Mouse (Mus musculus) heart, postnatal 0 days (tissue): ENCODE results near the gene Ephb6. TPM values are rescaled to one million over a fixed set of nuclear protein-coding genes. Genes with fewer than 3 reads are reported as not detected.

Experiments
- ATAC-seq: fragments of 200-750 bp; cut with Nextera tagmentation; 2 replicates; pipeline ENCODE4 v1.8.0; 2017; ENCODE audit warnings: low read depth, moderate number of reproducible peaks, moderate library complexity; ENCODE audit not compliant: insufficient read depth
- DNase-seq: peaks from one replicate; pipeline ENCODE4 v3.0.0-alpha.2; 2016; ENCODE audit warnings: low spot score
- H3K27ac ChIP-seq: fragments of 300-500 bp; sonication (generic); 2 replicates; pipeline ENCODE4 v1.5.1; 2014; ENCODE audit warnings: low read depth, mild to moderate bottlenecking
- H3K27me3 ChIP-seq: fragments of 300-500 bp; sonication (generic); 2 replicates; pipeline ENCODE4 v1.6.1; 2014; ENCODE audit warnings: low read length, mixed read lengths; ENCODE audit not compliant: control insufficient read depth, insufficient read depth
- H3K36me3 ChIP-seq: fragments of 300-500 bp; sonication (generic); replicated peaks from 2 replicates; pipeline ENCODE4 v1.6.1; 2014; ENCODE audit warnings: low read length, mixed read lengths; ENCODE audit not compliant: control insufficient read depth, insufficient read depth
- H3K4me1 ChIP-seq: fragments of 300-500 bp; sonication (generic); 2 replicates; pipeline ENCODE4 v1.6.1; 2014; ENCODE audit warnings: antibody characterized with exemption; ENCODE audit not compliant: control insufficient read depth, insufficient read depth
- H3K4me2 ChIP-seq: fragments of 300-500 bp; sonication (generic); 2 replicates; pipeline ENCODE4 v1.6.1; 2014; ENCODE audit warnings: low read depth, mild to moderate bottlenecking, low read length, moderate library complexity
- H3K4me3 ChIP-seq: fragments of 300-500 bp; sonication (generic); 2 replicates; pipeline ENCODE4 v1.5.1; 2014; ENCODE audit warnings: low read depth, low read length
- H3K9ac ChIP-seq: fragments of 300-500 bp; sonication (generic); replicated peaks from 2 replicates; pipeline ENCODE4 v1.6.1; 2014; ENCODE audit warnings: low read depth, low read length, mixed read lengths
- H3K9me3 ChIP-seq: fragments of 300-500 bp; sonication (generic); replicated peaks from 2 replicates; pipeline ENCODE4 v1.6.1; 2016; ENCODE audit warnings: low read length; ENCODE audit not compliant: control insufficient read depth
- CTCF ChIP-seq: IDR thresholded peaks from 2 replicates; pipeline ENCODE4 v1.5.1; 2016; ENCODE audit warnings: antibody characterized with exemption, control low read depth, low read depth
- EP300 ChIP-seq: IDR thresholded peaks from 2 replicates; pipeline ENCODE4 v1.6.1; 2016; ENCODE audit warnings: antibody characterized with exemption, low read depth
- WGBS: fragments of 180-500 bp; shearing (Covaris S2); extraction: QIAGEN DNeasy Blood & Tissue Kit; methylation state at CpG from one replicate; pipeline ENCODE4 v1.1.7; 2014; 5-methylcytosine and 5-hydroxymethylcytosine counted together
- polyA plus RNA-seq: library from polyadenylated mRNA; unstranded; fragments of >200 nt; fragmentation: Nextera tagmentation; extraction: Ambion mirVana; gene quantifications from 2 replicates; pipeline ENCODE4 v1.2.1, GENCODE M21; 2015
- total RNA-seq: library from RNA; depleted of rRNA; stranded (reverse); fragments of >200 nt; gene quantifications from 2 replicates; pipeline ENCODE4 v1.2.3, GENCODE M21; 2014; ENCODE audit warnings: low replicate concordance

The Ephb6 gene
- total and polyA plus RNA-seq, 2 experiments from 2014 or later, result 1.8 to 2.1 TPM

GRCm38 (mm10) chr6:41637927-41638506 lies 32.7 kb downstream of the Ephb6 start:
- Histone ChIP-seq H3K27ac (no peak overlapping the region), H3K27me3 (no peaks in the 10 kb centered on the region), H3K4me2 (no peak overlapping the region), H3K4me3 (no peak overlapping the region), H3K9me3 (no peaks in the 10 kb centered on the region), H3K4me1 (no peaks in the 10 kb centered on the region), H3K9ac (no peak overlapping the region), H3K36me3 (no peaks in the 10 kb centered on the region)
- no peak for ATAC-seq
- TF ChIP-seq EP300 (no peak), CTCF (no peak)
- DNase-seq, result no peak
- WGBS, result 68% methylated on average over 6 of the region's 6 CpGs

- H3K4me1 ChIP-seq, result no peaks in the 10 kb centered on the region
- no peak overlapping the region for H3K4me3 ChIP-seq
- 72% methylated on average over 3 of the region's 3 CpGs for WGBS
- no peak for TF ChIP-seq CTCF
- TF ChIP-seq EP300, result no peak
- H3K4me2 ChIP-seq, result no peak overlapping the region
- no peaks in the 10 kb centered on the region for H3K27me3 ChIP-seq
- ATAC-seq (no peak), DNase-seq (no peak)
- no peaks in the 10 kb centered on the region for H3K9me3 ChIP-seq
- no peak overlapping the region for H3K9ac ChIP-seq
- no peaks in the 10 kb centered on the region for H3K36me3 ChIP-seq
- no peak overlapping the region for H3K27ac ChIP-seq
Observed at GRCm38 (mm10) chr6:41640449-41640848, 35.2 kb downstream of the Ephb6 start.

- Histone ChIP-seq H3K4me2 (no peak overlapping the region), H3K36me3 (no peaks in the 10 kb centered on the region), H3K27me3 (no peaks in the 10 kb centered on the region), H3K9me3 (no peaks in the 10 kb centered on the region), H3K9ac (no peak overlapping the region), H3K4me1 (no peaks in the 10 kb centered on the region), H3K4me3 (no peak overlapping the region), H3K27ac (no peak overlapping the region)
- ATAC-seq (no peak), DNase-seq (no peak)
- TF ChIP-seq EP300, result no peak
- no peak for TF ChIP-seq CTCF
- 43% methylated on average over 6 of the region's 6 CpGs for WGBS
Observed at GRCm38 (mm10) chr6:41641173-41641866, 36.0 kb downstream of the Ephb6 start.

- H3K9me3 ChIP-seq, result no peaks in the 10 kb centered on the region
- no peaks in the 10 kb centered on the region for H3K4me1 ChIP-seq
- no peak for TF ChIP-seq CTCF
- TF ChIP-seq EP300, result no peak
- no peak for ATAC-seq
- no peaks in the 10 kb centered on the region for H3K27me3 ChIP-seq
- WGBS, result 77% methylated on average over 4 of the region's 4 CpGs
- no peak overlapping the region for H3K27ac ChIP-seq
- no peak overlapping the region for H3K9ac ChIP-seq
- DNase-seq, result no peak
- no peak overlapping the region for H3K4me2 ChIP-seq
- no peaks in the 10 kb centered on the region for H3K36me3 ChIP-seq
- no peak overlapping the region for H3K4me3 ChIP-seq
Observed at GRCm38 (mm10) chr6:41642765-41643164, 37.5 kb downstream of the Ephb6 start.

- no peak for TF ChIP-seq EP300
- TF ChIP-seq CTCF, result no peak
- H3K36me3 ChIP-seq, result no peaks in the 10 kb centered on the region
- ATAC-seq (no peak), DNase-seq (no peak)
- no peak overlapping the region for H3K4me3 ChIP-seq
- no peak overlapping the region for H3K27ac ChIP-seq
- H3K9me3 ChIP-seq, result no peaks in the 10 kb centered on the region
- no peak overlapping the region for H3K4me2 ChIP-seq
- WGBS, result 75% methylated on average over 3 of the region's 3 CpGs
- no peaks in the 10 kb centered on the region for H3K27me3 ChIP-seq
- no peaks in the 10 kb centered on the region for H3K4me1 ChIP-seq
- no peak overlapping the region for H3K9ac ChIP-seq
Observed at GRCm38 (mm10) chr6:41643227-41643626, 37.9 kb downstream of the Ephb6 start.

- Histone ChIP-seq H3K27me3 (no peaks in the 10 kb centered on the region), H3K4me1 (no peaks in the 10 kb centered on the region), H3K9ac (no peak overlapping the region), H3K27ac (no peak overlapping the region), H3K4me3 (no peak overlapping the region), H3K36me3 (no peaks in the 10 kb centered on the region), H3K9me3 (no peaks in the 10 kb centered on the region), H3K4me2 (no peak overlapping the region)
- ATAC-seq (no peak), DNase-seq (no peak)
- TF ChIP-seq EP300 (no peak), CTCF (no peak)
- WGBS, result 78% methylated on average over 3 of the region's 3 CpGs
Observed at GRCm38 (mm10) chr6:41646220-41646619, 40.9 kb downstream of the Ephb6 start.
